Mouse (Mus musculus) heart, postnatal 0 days (tissue): ENCODE results near the gene Cd99l2.

Source experiments
- CTCF ChIP-seq: IDR thresholded peaks from 2 replicates; pipeline ENCODE4 v1.5.1; 2016; ENCODE audit warnings: antibody characterized with exemption, control low read depth, low read depth
- EP300 ChIP-seq: IDR thresholded peaks from 2 replicates; pipeline ENCODE4 v1.6.1; 2016; ENCODE audit warnings: antibody characterized with exemption, low read depth

DNA sequence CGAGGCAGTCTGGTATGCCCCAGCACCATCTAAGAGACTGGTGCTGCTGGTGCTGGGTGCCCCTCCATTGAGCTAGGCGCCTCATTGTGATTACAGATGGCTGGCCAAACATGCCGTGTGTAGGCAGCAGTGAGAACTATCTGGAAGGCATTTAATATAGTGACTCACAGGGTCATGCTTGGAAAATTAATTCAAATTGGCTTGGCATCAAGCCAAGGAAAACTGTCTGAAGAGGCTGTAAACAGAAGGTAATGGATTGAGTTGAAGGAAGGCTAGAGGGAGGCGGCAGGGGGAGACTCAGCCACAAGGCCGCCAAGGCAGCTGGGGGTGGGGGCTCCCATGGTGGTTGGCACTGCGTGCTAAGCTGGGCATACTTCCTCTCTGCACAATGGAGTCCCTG is 36.0 kb upstream of the Cd99l2 start:
- TF ChIP-seq CTCF (no peak), EP300 (no peak)
